Mouse (Mus musculus) heart, embryonic 16.5 days (tissue): ENCODE data around the gene Focad. TPM values are rescaled to one million over a fixed set of nuclear protein-coding genes. Genes with fewer than 3 reads are reported as not detected.
A peak's percentile ranks its signal among the peaks of the same experiment; 100 is the strongest.

Experiments
- ATAC-seq: fragments of 200-750 bp; cut with Nextera tagmentation; replicated peaks from 2 replicates; pipeline ENCODE4 v1.8.0; 2017; ENCODE audit warnings: moderate number of reproducible peaks; ENCODE audit not compliant: insufficient read depth, low FRiP score; ENCODE audit errors: extremely low read depth
- H3K27ac ChIP-seq: fragments of 300-500 bp; sonication (generic); 2 replicates; pipeline ENCODE4 v1.5.1; 2014; ENCODE audit warnings: mild to moderate bottlenecking, low read length, control low read depth, moderate library complexity
- H3K27me3 ChIP-seq: fragments of 300-500 bp; sonication (generic); 2 replicates; pipeline ENCODE4 v1.6.1; 2014; ENCODE audit warnings: low read length, mixed read lengths; ENCODE audit not compliant: control insufficient read depth, insufficient read depth
- H3K36me3 ChIP-seq: fragments of 300-500 bp; sonication (generic); 2 replicates; pipeline ENCODE4 v1.6.1; 2014; ENCODE audit not compliant: control insufficient read depth, insufficient read depth
- H3K4me1 ChIP-seq: fragments of 300-500 bp; sonication (generic); 2 replicates; pipeline ENCODE4 v1.6.1; 2014; ENCODE audit warnings: low read length, mixed read lengths; ENCODE audit not compliant: control insufficient read depth, insufficient read depth
- H3K4me2 ChIP-seq: fragments of 300-500 bp; sonication (generic); 2 replicates; pipeline ENCODE4 v1.6.1; 2014; ENCODE audit warnings: low read depth, mild to moderate bottlenecking, control low read depth, low read length
- H3K4me3 ChIP-seq: fragments of 300-500 bp; sonication (generic); 2 replicates; pipeline ENCODE4 v1.5.1; 2014; ENCODE audit warnings: mild to moderate bottlenecking, control low read depth, low read length
- H3K9ac ChIP-seq: fragments of 300-500 bp; sonication (generic); 2 replicates; pipeline ENCODE4 v1.6.1; 2014; ENCODE audit warnings: low read length, control low read depth
- H3K9me3 ChIP-seq: fragments of 300-500 bp; sonication (generic); replicated peaks from 2 replicates; pipeline ENCODE4 v1.6.1; 2016; ENCODE audit warnings: low read length; ENCODE audit not compliant: control insufficient read depth
- WGBS: fragments of 180-500 bp; shearing (Covaris S2); extraction: QIAGEN DNeasy Blood & Tissue Kit; methylation state at CpG from one replicate; pipeline ENCODE4 v1.1.7; 2014; 5-methylcytosine and 5-hydroxymethylcytosine counted together
- polyA plus RNA-seq: library from polyadenylated mRNA; unstranded; fragments of >200 nt; fragmentation: Nextera tagmentation; extraction: Ambion mirVana; gene quantifications from 2 replicates; pipeline ENCODE4 v1.2.1, GENCODE M21; 2015

Gene Focad
- polyA plus RNA-seq, 1 experiment from 2014 or later: 8.2 TPM

DNA sequence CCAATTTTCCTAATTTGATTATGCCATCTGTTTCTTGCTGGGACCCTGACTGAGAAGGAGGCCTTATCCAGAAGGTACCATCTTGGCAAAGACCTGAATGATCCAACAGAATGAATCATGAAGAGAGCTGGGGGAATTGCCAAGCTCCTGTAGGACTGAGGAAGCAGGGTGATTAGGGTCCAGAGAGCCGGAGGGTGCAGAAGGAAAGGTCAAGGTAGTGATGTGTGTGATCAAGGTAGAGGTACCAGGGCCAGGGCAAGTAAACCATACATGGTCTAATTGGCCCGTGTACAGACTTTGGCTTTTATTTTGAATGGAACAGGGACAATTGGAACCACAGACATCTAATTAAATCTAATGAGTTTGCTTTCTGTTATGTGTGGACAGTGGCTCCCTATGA lies 4.1 kb upstream of the Focad start:
- no peak for ATAC-seq
- H3K4me3 ChIP-seq: no peak overlapping the region
- H3K4me2 ChIP-seq: no peak overlapping the region
- H3K27ac ChIP-seq: no peak overlapping the region
- no peak overlapping the region for H3K9ac ChIP-seq
- H3K36me3 ChIP-seq: no peaks in the 10 kb centered on the region
- no peaks in the 10 kb centered on the region for H3K27me3 ChIP-seq
- H3K9me3 ChIP-seq: no peaks in the 10 kb centered on the region
- WGBS: 77% methylated on average over 2 of the region's 2 CpGs
- H3K4me1 ChIP-seq: peaks cover 4% of the 10 kb centered on the region

GRCm38 (mm10) chr4:88094768-88095420 lies 465 bp downstream of the Focad start:
- H3K27me3 ChIP-seq: no peaks in the 10 kb centered on the region
- H3K36me3 ChIP-seq: no peaks in the 10 kb centered on the region
- H3K4me3 ChIP-seq: peak overlapping the region; percentile 81
- peak overlapping the region; percentile 79 for H3K4me2 ChIP-seq
- H3K9me3 ChIP-seq: no peaks in the 10 kb centered on the region
- WGBS: under 1% methylated on average over 30 of the region's 30 CpGs
- peak overlapping the region; percentile 80 for H3K9ac ChIP-seq
- no peak; the same call in none of the 2 replicates for ATAC-seq
- peak overlapping the region; percentile 33; the same call in 1 of the 2 replicates for H3K27ac ChIP-seq
- H3K4me1 ChIP-seq: peaks cover 4% of the 10 kb centered on the region

DNA sequence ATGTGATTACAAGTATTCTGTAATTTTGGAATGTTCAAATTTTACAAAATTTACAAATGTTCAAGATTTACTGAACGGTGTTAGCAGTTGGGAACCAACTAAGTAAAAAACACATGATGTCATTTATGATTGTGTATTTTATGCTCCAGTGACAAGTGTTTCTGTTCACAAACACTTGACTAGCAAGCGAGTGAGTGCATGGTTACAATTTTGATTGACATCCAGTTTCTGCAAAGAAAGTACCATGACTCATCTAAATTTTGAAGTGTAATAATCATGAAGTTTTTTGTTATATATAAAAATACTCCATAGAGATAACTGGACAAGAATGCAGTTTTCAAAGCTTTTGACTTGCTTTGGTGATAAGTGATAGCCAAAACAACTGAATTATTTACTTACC lies 1.3 kb downstream of the Focad start:
- H3K27me3 ChIP-seq: no peaks in the 10 kb centered on the region
- no peak overlapping the region for H3K4me3 ChIP-seq
- no peak overlapping the region for H3K9ac ChIP-seq
- no peaks in the 10 kb centered on the region for H3K9me3 ChIP-seq
- ATAC-seq: no peak
- WGBS: 78% methylated on average over 2 of the region's 2 CpGs
- no peaks in the 10 kb centered on the region for H3K36me3 ChIP-seq
- no peak overlapping the region for H3K27ac ChIP-seq
- no peak overlapping the region for H3K4me2 ChIP-seq
- peaks cover 4% of the 10 kb centered on the region for H3K4me1 ChIP-seq

DNA sequence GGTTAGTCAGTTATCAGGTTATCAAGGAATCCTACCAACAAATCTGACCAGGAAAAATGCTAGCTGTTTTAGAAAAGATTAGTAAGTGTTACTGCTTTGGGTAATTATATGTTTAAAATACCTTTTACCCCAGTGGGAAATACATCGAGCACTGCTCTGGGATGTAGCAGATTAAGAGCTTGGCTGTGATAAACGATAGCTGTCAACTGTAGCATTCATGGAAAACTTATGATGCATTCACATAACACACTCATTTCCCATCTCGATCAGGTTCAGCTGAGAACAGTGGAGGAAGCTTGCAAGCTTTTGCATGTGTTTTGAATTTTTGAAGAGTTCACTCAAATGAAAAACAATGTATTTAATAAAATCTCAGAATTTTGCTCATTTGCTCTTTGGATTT lies 14.2 kb downstream of the Focad start:
- Histone ChIP-seq H3K4me1 (no peaks in the 10 kb centered on the region), H3K27me3 (no peaks in the 10 kb centered on the region), H3K36me3 (no peaks in the 10 kb centered on the region), H3K9ac (no peak overlapping the region), H3K4me3 (no peak overlapping the region), H3K27ac (no peak overlapping the region), H3K4me2 (no peak overlapping the region), H3K9me3 (no peaks in the 10 kb centered on the region)
- WGBS: 60% methylated on average over 3 of the region's 3 CpGs
- no peak for ATAC-seq

DNA sequence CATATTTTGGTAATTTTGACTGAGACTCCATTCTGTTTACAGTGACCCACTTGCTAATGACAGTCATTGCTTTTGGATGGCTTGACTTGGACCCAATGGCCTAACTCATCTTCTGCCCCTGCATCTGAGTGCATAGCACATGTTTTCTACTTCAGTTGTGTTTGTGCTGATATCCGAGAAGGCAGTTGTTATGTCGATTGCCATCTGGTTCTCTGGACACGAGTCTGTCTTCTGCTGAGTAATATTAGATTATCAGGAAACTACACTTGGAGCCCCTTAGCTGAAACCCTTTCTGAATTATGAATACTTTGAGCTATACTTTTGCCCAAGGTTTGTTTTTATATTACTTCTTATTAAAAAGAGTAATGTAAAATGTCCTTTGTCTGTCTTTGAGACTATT lies 22.9 kb downstream of the Focad start:
- no peak overlapping the region for H3K9ac ChIP-seq
- H3K27me3 ChIP-seq: no peaks in the 10 kb centered on the region
- no peak overlapping the region for H3K27ac ChIP-seq
- no peaks in the 10 kb centered on the region for H3K4me1 ChIP-seq
- H3K36me3 ChIP-seq: no peaks in the 10 kb centered on the region
- ATAC-seq: no peak
- no peaks in the 10 kb centered on the region for H3K9me3 ChIP-seq
- no peak overlapping the region for H3K4me2 ChIP-seq
- WGBS: 61% methylated on average over 3 of the region's 3 CpGs
- H3K4me3 ChIP-seq: no peak overlapping the region

GRCm38 (mm10) chr4:88117942-88118341 lies 23.5 kb downstream of the Focad start:
- ATAC-seq: no peak
- Histone ChIP-seq H3K4me1 (no peaks in the 10 kb centered on the region), H3K4me3 (no peak overlapping the region), H3K27ac (no peak overlapping the region), H3K9ac (no peak overlapping the region), H3K27me3 (no peaks in the 10 kb centered on the region), H3K4me2 (no peak overlapping the region), H3K36me3 (no peaks in the 10 kb centered on the region), H3K9me3 (no peaks in the 10 kb centered on the region)

DNA sequence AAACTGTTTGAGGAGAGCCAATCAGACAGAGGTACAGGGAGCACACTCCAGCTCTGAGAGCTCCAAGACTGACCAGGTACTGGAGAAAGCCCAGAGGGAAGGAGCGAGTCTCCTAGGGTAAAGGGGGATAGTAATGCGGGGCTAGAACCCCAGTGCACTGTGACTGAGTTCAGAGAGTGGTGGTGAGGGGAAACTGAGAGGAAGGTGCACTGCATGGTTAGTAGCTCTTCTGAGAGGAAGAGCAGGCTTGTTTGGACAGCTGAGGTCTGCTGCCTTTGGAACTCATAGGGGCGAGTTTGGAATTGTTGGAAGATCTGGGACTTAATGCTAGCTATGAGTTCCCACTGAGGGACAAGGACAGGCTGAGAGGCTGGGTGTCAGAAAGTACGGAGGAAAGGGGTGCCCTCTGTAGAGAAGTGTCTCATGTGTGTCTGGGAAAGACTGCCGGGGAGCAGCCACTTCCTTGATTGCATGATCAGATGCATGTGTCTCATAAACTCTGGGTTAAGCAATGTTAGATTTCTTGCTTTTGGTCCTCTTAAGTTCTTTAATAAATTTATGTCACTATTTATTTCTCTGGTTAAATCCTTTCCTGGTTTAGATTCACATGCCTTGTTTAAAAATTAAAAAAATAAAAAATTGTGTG lies 24.4 kb downstream of the Focad start:
- no peak overlapping the region for H3K4me3 ChIP-seq

DNA sequence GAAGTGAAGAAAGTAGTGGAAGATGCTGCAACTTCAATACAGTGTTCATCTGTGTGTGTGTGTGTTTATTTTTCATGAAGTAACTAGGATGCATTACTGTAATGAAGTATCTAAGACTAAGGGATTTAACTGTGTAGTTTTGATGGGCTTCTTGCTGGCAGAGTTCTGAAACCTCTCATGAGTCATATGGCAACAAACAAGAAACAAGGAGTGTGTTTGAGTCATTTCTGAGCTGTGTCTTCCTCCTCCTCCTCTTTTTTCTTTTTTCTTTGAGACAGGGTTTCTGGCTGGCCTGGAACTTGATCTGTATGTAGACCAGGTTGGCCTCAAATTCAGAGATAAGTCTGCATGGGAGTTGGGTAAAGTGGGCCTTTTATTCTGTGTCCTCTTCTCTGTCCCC lies 25.7 kb downstream of the Focad start:
- H3K9me3 ChIP-seq: no peaks in the 10 kb centered on the region
- no peaks in the 10 kb centered on the region for H3K4me1 ChIP-seq
- no peaks in the 10 kb centered on the region for H3K27me3 ChIP-seq
- H3K27ac ChIP-seq: no peak overlapping the region
- no peak for ATAC-seq
- no peak overlapping the region for H3K4me2 ChIP-seq
- H3K36me3 ChIP-seq: no peaks in the 10 kb centered on the region
- H3K9ac ChIP-seq: no peak overlapping the region
- no peak overlapping the region for H3K4me3 ChIP-seq

More for the DNA sequence above, 24.4 kb downstream of the Focad start:
- H3K9ac ChIP-seq: no peak overlapping the region
- no peak overlapping the region for H3K27ac ChIP-seq
- 78% methylated on average over 5 of the region's 5 CpGs for whole genome bisulfite sequencing
- no peaks in the 10 kb centered on the region for H3K36me3 ChIP-seq
- H3K27me3 ChIP-seq: no peaks in the 10 kb centered on the region
- ATAC-seq: no peak
- H3K4me2 ChIP-seq: no peak overlapping the region
- H3K4me1 ChIP-seq: no peaks in the 10 kb centered on the region
- no peaks in the 10 kb centered on the region for H3K9me3 ChIP-seq

GRCm38 (mm10) chr4:88122472-88122871 lies 28.0 kb downstream of the Focad start:
- Histone ChIP-seq H3K9me3 (no peaks in the 10 kb centered on the region), H3K4me1 (no peaks in the 10 kb centered on the region), H3K4me3 (no peak overlapping the region), H3K4me2 (no peak overlapping the region), H3K27me3 (no peaks in the 10 kb centered on the region), H3K27ac (no peak overlapping the region), H3K9ac (no peak overlapping the region), H3K36me3 (no peaks in the 10 kb centered on the region)
- ATAC-seq: no peak
- WGBS: 79% methylated on average over 3 of the region's 3 CpGs
